Mouse (Mus musculus) embryonic facial prominence, embryonic 10.5 days (tissue): Measurements from ENCODE around the gene Thy1. TPM values are rescaled to one million over a fixed set of nuclear protein-coding genes. Genes with fewer than 3 reads are reported as not detected.

Experiments used
- DNase-seq: peaks from one replicate; pipeline ENCODE4 v3.0.0-alpha.2; 2017; ENCODE audit warnings: low spot score
- H3K27ac ChIP-seq: fragments of 300-500 bp; sonication (generic); replicated peaks from 2 replicates; pipeline ENCODE4 v1.5.1; 2016; ENCODE audit warnings: mild to moderate bottlenecking
- H3K27me3 ChIP-seq: fragments of 300-500 bp; sonication (generic); replicated peaks from 2 replicates; pipeline ENCODE4 v1.6.1; 2016; ENCODE audit warnings: low read depth, mild to moderate bottlenecking; ENCODE audit not compliant: poor library complexity, severe bottlenecking
- H3K36me3 ChIP-seq: fragments of 300-500 bp; sonication (generic); replicated peaks from 2 replicates; pipeline ENCODE4 v1.6.1; 2016; ENCODE audit warnings: mild to moderate bottlenecking, moderate library complexity
- H3K4me1 ChIP-seq: fragments of 300-500 bp; sonication (generic); 2 replicates; pipeline ENCODE4 v1.6.1; 2016
- H3K4me3 ChIP-seq: fragments of 300-500 bp; sonication (generic); 2 replicates; pipeline ENCODE4 v1.5.1; 2016; ENCODE audit warnings: mild to moderate bottlenecking, moderate library complexity
- H3K9me3 ChIP-seq: fragments of 300-500 bp; sonication (generic); 2 replicates; pipeline ENCODE4 v1.6.1; 2016; ENCODE audit warnings: mild to moderate bottlenecking
- WGBS: fragments of 180-500 bp; shearing (Covaris S2); methylation state at CpG from one replicate; pipeline ENCODE4 v1.1.7; 2016; 5-methylcytosine and 5-hydroxymethylcytosine counted together
- polyA plus RNA-seq: library from polyadenylated mRNA; unstranded; fragments of >200 nt; fragmentation: Nextera tagmentation; extraction: Ambion mirVana; gene quantifications from 2 replicates; pipeline ENCODE4 v1.2.1, GENCODE M21; 2016

Gene Thy1
- polyA plus RNA-seq, 1 experiment from 2014 or later, result 0.39 TPM

DNA sequence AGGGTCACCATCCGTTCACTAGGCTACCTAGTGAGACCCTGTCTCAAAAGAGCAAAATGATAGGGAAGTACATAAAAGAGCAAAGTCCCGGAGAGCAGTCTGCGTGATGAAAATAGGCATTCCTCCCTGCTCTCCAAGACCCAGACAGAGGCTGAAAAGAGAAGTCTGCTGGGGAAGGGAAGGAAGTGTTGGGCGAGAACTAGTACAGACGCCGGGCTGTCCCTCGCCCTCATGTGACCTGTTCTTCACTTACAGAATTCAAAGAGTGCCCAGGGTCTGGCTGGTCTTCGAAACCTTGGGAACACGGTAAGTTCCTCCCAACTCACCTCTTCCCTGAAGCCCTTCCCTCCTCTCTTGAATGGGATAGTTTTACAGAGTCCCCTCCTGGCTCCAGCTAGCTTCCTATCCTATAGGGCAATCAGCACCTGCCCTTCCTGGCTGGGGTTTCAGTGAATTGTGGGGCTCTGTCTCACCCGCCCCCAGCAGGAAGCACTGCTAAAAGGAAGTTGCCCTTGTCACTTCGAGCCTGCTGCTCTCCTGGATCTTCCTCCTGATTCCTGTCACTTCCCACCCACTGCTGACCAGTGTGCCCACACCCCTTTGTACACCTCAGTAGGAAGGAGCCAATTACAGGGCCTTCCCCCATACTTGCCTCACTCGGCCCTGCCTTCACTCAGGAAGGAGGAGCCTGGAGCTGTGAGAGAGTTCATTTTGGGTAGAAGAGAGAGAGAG, 45.9 kb downstream of the Thy1 start:
- H3K4me3 ChIP-seq, result no peak overlapping the region
- no peaks in the 10 kb centered on the region for H3K9me3 ChIP-seq
- DNase-seq, result no peak
- WGBS, result 59% methylated on average over 12 of the region's 12 CpGs
- H3K27me3 ChIP-seq, result peaks cover 50% of the 10 kb centered on the region
- peaks cover 34% of the 10 kb centered on the region for H3K36me3 ChIP-seq
- no peak overlapping the region for H3K27ac ChIP-seq
- H3K4me1 ChIP-seq, result peaks cover 64% of the 10 kb centered on the region

DNA sequence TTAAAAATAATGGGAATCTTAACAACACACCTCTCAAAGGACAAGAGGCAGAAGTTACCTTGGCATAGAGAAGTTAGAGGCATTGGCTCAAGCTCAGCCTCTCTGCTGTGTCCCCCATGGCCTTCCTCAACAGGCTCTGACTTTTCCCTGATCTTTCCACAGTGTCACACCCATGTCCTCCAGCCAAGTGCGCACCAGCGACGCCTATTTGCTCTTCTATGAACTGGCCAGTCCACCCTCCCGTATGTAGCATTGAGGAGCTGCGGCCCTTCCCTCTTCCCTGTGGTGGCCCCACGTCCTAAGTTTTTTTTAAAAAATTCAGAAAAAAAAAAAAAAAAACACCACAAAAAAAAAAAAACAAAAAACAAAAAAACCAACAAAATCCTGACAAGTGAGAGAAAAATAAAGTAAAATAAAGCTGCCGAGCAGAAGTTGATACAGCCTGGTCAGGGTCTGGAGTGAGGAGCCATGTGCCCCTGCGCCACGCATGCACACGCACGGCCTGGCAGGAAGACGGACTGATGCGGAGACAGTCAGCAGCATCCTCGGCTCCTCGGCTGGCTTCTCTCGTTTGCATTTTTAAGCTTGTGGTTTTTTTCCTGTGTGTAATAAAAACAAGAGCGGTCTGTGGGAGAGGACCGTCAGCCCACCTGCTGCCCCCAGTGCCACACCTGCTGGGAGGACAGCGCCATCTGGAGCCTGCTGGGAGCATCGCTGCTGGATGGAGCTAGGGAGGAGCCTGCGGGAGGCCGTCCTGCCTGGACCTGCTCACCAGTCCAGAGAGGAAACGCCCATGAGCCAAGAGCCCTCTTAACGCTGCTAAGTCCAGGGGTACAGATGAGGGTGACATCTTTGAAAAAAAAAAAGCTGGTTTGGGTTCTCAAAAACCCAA, 50.7 kb downstream of the Thy1 start:
- Histone ChIP-seq H3K9me3 (no peaks in the 10 kb centered on the region), H3K36me3 (peaks cover 34% of the 10 kb centered on the region), H3K27me3 (0 out of 2 replicates have a peak, but pooled peaks cover 6% of the 10 kb centered on the region), H3K27ac (no peak overlapping the region), H3K4me3 (peak overlapping the region; percentile 25; the same call in 1 of the 2 replicates), H3K4me1 (peaks cover 24% of the 10 kb centered on the region)
- WGBS, result 35% methylated on average over 24 of the region's 24 CpGs
- DNase-seq, result peak; percentile 84

DNA sequence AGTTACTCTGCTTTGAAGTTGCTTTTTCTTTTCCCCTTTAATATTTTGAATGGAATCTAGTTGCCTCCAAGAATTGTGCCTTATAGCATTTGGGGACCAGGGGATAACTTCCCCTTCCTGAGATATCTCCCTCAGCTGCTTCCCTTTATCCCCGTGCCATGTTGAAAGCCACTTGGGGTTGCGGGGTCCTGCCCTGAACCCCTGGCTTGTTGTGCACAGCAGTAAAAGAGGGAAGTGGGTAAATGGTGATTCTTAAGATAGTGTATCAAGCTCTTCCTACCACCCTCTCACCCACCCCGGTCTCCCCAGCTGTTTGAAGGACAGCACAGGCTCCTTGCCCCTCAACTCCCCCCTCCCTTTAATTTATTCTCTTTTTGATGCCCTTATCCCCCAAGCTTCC, 51.6 kb downstream of the Thy1 start:
- whole genome bisulfite sequencing, result 84% methylated on average over 3 of the region's 3 CpGs
- Histone ChIP-seq H3K4me1 (peaks cover 15% of the 10 kb centered on the region), H3K36me3 (peaks cover 34% of the 10 kb centered on the region), H3K4me3 (no peak overlapping the region), H3K27me3 (no peaks in the 10 kb centered on the region), H3K27ac (no peak overlapping the region), H3K9me3 (no peaks in the 10 kb centered on the region)
- no peak for DNase-seq

DNA sequence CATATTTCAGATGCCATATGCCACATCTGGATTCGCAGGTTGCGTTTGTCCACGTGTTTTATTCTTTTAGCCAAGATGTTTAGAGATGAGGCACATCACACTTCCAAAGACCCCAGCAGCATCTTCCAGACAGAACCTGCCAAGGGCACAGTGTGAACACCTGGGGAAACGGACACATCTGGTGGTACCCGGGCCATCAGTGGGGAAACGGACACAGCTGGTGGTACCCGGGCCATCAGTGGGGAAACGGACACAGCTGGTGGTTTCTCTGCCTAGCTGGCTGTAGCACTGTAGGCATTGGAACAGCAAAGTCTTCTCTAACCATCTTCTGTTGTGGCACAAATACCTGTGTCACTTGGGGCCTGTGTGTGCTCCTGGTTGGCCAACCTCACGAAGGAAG, 52.6 kb downstream of the Thy1 start:
- H3K36me3 ChIP-seq, result peaks cover 34% of the 10 kb centered on the region
- WGBS, result 90% methylated on average over 9 of the region's 9 CpGs
- DNase-seq, result no peak
- H3K4me3 ChIP-seq, result no peak overlapping the region
- H3K9me3 ChIP-seq, result no peaks in the 10 kb centered on the region
- no peaks in the 10 kb centered on the region for H3K27me3 ChIP-seq
- H3K27ac ChIP-seq, result no peak overlapping the region
- peaks cover 10% of the 10 kb centered on the region for H3K4me1 ChIP-seq

DNA sequence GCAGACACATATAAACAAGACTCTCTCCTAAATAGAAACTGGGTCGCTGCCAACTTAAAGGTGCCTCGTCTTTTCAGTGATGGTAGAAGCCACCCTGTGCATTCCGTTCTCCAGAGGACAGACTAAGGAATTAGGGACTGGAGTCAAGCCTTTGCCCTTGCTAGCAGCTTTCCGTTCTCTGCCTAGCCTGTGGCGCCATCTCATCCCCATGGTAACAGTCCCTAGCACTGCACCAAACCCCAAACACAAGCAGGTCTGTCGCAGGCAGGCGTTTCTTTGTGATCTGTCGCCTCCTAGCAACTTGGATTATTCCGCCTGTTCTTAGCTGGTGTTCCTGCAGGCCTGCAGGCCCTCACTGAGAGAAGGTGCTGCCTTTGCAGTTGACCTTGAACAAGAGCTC, 53.4 kb downstream of the Thy1 start:
- H3K27me3 ChIP-seq, result no peaks in the 10 kb centered on the region
- 29% methylated on average over 9 of the region's 9 CpGs for WGBS

More for the DNA sequence above, 53.4 kb downstream of the Thy1 start:
- H3K27ac ChIP-seq, result no peak overlapping the region
- DNase-seq, result peak; percentile 46
- no peak overlapping the region for H3K4me3 ChIP-seq
- H3K4me1 ChIP-seq, result peaks cover 14% of the 10 kb centered on the region
- H3K36me3 ChIP-seq, result peaks cover 27% of the 10 kb centered on the region
- H3K9me3 ChIP-seq, result no peaks in the 10 kb centered on the region

Other genes starting within 250 kb of the Thy1 start
- gene Usp2, start 23.6 kb downstream of the Thy1 start, polyA plus RNA-seq, result 10.7 and 12.0 TPM in 2 replicates
- 0.09 and 0.12 TPM in 2 replicates for gene Mfrp, start 58.3 kb downstream of the Thy1 start, polyA plus RNA-seq
- 0.27 and 0.75 TPM in 2 replicates for gene C1qtnf5, start 63.9 kb downstream of the Thy1 start, polyA plus RNA-seq
- 0.31 and 0.49 TPM in 2 replicates for gene Gm49380, start 70.1 kb downstream of the Thy1 start, polyA plus RNA-seq
- gene Rnf26, start 70.1 kb downstream of the Thy1 start, polyA plus RNA-seq, result 80.1 and 80.9 TPM in 2 replicates
- gene Mcam, start 91.1 kb downstream of the Thy1 start, polyA plus RNA-seq, result 11.2 and 12.3 TPM in 2 replicates
- 25.4 and 25.5 TPM in 2 replicates for gene Cbl, start 190.7 kb downstream of the Thy1 start, polyA plus RNA-seq
- gene Ccdc153, start 197.3 kb downstream of the Thy1 start, polyA plus RNA-seq, result not detected in 2 replicates
- gene Pdzd3, start 208.1 kb downstream of the Thy1 start, polyA plus RNA-seq, result 0.09 TPM in 1 of 2 replicates, not detected in the other
- 1.9 and 2.4 TPM in 2 replicates for gene Nlrx1, start 225.2 kb downstream of the Thy1 start, polyA plus RNA-seq
- gene Abcg4, start 245.2 kb downstream of the Thy1 start, polyA plus RNA-seq, result 2.6 and 3.1 TPM in 2 replicates